Mouse (Mus musculus) right cerebral cortex, adult 2 months (tissue): ENCODE data around the gene Ccr6.

ENCODE experiments used
- DNase-seq, 2 experiments: peaks; one replicate each; pipeline ENCODE4 v3.0.0; 2021 to 2022; ENCODE audit warnings: low spot score in 2 of 2

The Ccr6 gene

DNA sequence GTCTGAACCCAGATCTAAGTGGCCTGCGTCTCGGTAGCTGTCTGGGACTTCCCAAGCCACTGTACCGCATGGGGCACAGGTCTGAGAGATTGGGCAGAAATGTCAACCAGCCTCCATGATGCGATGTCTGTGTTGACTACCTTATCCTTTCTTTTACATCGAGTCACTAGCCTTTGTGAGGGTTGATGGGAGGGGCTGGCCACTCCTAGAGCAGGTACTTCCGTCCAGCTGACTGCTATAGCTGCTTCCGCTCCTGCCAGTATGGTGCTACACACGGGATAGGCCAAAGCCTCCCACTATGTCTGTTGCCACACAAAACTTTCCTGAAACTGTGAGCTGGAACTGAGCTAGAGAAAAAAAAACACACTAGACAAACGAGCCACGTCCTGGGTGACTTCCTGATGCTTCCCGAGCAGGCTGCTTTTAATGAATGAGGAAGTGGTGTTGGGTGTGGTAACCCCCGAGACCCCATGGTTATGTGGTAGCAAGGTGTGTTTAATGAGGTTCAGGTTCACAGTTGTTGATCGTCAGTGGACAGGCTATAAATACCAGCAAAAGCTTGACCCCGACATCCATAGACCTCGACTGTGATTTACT is 2.1 kb upstream of the Ccr6 start:
- DNase-seq = no peak

GRCm38 (mm10) chr17:8234537-8234936 is 1.3 kb upstream of the Ccr6 start:
- no peak for DNase-seq

GRCm38 (mm10) chr17:8238012-8238710 is 2.3 kb downstream of the Ccr6 start:
- DNase-seq = peak; percentile 21 to 22

GRCm38 (mm10) chr17:8239561-8239960 is 3.7 kb downstream of the Ccr6 start:
- no peak for DNase-seq

DNA sequence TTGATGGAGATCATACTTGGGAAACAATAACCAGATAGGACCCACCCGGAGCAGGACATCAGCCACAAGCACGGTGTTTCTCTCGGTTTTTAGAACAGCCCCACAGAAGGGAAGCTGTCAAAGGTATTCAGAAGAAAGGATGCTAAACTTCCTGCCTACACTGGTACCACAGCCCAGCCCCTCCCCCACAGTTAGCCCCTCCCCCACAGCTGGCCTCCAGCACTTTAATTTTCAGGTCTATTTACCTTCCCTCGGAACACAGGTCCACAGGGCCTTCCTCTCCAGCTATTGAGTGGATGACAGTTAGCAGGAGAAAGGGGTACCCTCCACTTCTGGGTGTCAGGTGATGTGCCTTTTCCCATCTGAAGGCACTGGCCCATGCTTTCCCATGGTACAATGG is 4.7 kb downstream of the Ccr6 start:
- DNase-seq = no peak

DNA sequence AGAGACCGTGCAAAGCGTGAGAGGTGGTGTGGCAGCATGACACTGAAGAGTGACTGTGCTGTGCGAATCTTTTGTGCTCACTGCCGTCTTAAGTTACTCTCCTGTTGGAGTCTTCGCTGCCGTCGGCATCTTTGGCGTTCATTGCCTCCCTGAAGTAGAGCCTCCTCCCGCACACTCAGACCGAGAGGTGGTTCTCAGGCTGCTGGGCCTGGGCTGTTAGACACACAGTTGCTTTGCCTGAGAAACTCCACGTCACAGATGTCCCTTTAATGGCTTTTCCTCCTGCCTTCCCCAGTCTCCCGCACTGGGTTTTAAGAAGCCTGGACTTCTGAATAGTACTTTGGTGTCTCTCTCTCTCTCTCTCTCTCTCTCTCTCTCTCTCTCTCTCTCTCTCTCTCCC is 5.8 kb downstream of the Ccr6 start:
- DNase-seq = no peak

GRCm38 (mm10) chr17:8242186-8242585 is 6.3 kb downstream of the Ccr6 start:
- DNase-seq = no peak

DNA sequence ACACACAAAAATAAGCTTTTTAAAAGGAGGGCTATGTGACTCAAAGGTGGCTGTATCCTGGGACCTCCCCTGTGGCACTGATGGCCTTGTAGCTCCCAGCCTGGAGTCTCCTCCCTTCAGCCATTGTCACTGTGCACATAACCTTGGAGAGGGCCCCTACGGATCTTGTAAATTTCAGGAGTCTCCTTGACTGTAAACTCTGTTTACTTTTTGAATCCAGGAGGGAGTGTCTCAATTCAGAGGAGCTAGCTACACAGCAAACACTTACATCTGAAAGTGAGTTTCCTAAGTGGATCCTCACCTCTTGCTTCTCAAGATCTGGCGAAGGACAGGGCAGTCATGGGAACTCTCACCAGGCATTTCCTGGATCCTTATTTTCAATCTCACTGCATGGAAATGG is 8.3 kb downstream of the Ccr6 start:
- DNase-seq = no peak

DNA sequence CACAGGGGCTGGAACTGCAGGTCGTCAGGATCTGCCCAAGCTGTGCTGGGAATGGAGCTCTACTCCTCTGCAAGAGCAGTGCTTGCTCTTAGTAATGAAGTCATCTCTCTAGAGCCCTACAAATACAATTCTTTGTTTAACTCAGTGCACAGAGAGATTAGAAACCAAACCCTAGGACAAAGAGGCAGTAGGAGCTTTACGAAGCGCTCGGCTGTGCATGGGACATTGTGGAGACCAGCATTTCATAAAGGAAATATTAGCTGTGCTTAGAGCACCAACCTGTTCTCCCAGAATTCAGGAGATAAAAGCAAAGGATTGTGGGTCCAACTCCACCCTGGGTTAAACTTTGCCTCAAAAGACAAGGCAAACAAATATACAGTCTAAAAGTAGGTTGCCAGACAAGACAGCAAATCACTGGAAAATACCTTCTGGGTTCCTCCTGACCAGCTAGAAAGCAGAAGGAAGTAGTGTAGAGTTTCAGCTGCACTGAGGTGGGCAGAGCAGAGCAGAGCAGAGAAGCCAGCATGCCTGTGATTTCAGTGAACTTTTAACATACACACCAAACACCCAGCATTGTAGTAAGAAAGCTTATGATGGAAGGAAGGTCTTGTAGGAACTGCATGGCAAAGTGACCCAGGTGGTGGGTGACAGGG is 10.4 kb downstream of the Ccr6 start:
- no peak for DNase-seq

GRCm38 (mm10) chr17:8251704-8252103 is 15.9 kb downstream of the Ccr6 start:
- no peak for DNase-seq

DNA sequence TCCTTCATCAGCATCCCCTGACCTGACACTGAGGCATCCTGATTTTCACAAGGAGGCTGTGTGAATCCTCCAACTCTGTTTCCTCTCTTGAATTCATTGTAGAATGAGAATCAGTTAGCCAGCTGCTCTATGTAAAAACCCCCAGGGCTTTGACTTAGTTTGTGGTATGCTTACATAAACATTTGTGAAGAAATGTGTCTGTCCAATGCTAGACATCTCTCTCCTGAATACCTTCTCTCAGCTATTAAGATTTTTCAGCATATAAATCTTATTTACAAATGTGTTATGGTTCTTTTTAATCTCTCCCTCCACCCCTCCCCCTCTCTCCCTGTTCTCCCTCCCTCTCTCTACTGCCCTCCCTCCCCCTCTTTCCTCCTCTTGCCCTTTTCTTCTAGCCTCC is 18.4 kb downstream of the Ccr6 start:
- no peak for DNase-seq

- no peak for DNase-seq
Measured at GRCm38 (mm10) chr17:8254914-8255313, 19.1 kb downstream of the Ccr6 start.

DNA sequence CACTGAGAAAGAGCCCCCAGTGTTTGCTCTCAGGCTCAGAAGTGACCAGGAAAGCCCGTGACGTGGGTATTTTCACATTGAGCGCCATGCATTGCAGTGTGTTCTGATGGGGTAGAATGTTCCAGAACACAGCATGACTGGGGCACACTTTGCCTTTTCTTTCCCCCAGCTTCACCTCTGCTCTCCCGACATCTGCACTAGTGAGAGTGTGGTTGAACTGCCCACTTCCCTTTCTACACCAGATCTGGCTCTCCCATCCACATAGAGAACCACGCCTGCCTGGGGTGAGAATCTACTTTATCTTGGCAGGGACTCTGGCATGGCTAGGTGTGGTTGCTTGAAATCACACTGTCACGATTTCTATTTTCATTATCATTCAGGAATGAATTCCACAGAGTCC is 19.7 kb downstream of the Ccr6 start:
- no peak for DNase-seq

- peak in 1 of 2 experiments; percentile 53 for DNase-seq
Measured at GRCm38 (mm10) chr17:8256982-8257381, 21.1 kb downstream of the Ccr6 start.

GRCm38 (mm10) chr17:8264638-8265037 is 28.8 kb downstream of the Ccr6 start:
- DNase-seq = peak; percentile 68 to 70

DNA sequence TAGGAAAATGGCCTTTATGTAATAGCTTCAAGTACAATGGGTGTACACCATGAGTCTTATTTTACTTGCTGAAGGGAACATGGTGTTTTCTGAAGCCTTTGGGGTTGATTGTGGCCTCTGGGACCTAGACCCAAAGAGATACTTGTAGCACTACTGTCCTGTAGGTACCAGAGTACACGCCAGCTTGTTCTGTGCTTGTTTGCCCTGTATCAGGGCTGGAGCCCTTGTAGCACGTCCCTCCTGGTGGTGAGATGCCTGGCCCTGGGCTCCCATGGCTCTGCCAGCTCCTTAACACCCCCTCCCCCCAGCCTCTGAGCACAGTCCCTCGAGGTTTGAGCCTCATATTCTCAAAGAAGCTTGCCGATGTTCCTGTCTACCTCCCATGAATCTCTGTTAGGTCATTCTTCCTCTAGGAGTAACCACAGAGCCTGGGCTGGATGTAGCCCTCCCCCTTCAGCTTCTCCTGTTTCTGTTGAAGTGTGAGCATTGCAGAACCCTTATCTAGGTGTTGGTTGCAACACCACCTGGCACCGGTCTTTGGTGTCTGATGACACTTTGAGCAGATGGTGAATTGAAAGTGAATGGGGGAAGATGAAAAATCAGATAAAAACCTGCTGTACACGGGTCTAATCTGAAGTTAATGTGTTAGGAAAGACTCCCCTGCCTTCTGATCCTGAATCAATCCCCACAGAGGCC is 36.4 kb downstream of the Ccr6 start:
- DNase-seq = no peak

- no peak for DNase-seq
Measured at GRCm38 (mm10) chr17:8272951-8273350, 37.1 kb downstream of the Ccr6 start.

GRCm38 (mm10) chr17:8276071-8276470 is 40.2 kb downstream of the Ccr6 start:
- DNase-seq = no peak

DNA sequence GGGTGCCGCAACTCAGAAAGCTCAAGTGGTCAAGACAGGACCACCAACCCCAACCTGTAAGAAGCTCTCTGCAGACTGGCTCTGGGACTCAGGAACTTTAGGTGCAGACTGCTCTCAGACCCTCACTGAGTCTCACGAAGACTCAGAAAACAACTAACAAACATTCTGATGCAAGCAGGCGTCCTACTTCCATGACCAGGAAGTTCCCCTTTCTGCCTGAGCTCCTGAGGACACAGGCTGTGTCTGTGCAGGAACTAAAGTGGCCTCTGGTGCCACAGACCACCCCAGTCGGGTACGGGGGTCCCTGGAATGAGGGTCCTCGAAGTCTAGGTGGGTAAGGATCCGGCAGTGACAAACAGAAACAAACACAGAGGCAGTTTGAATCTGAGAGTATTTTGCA is 40.8 kb downstream of the Ccr6 start:
- DNase-seq = no peak

DNA sequence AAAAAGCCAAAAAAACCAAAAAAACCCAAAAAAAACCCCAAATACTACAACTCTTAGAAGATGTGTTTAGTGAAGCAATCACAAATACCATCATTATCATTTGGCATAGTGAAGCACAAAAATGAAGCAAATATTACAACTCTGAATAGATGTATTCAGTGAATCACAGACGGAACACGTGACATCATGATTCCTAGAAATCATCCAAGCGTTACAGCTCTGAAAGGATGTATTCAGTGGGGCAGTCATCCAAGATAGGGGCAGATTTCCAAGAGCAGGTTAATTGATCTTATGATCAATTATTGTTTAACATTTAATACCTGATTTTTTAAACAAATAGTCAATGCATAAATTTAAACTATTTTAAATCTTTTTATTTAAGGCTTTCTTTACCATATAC is 41.4 kb downstream of the Ccr6 start:
- DNase-seq = no peak

DNA sequence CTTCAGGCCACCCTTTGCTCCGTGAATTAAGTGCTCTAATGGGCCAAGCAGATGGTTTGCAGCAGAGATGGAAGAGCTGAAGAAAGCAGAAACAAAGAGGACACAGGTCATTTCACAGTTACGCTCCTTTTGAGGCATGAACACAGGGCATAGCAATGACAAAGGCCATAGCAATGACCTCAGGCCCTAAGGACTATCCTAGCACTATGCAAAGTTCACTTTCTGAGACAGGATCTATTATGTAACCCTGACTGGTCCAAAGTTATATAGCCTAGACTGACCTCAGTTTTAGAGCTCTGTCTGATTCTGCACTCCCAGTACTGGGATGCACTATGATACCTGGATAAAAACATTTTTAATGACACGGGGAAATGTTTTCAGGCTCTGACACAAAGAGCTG is 42.5 kb downstream of the Ccr6 start:
- no peak for DNase-seq

DNA sequence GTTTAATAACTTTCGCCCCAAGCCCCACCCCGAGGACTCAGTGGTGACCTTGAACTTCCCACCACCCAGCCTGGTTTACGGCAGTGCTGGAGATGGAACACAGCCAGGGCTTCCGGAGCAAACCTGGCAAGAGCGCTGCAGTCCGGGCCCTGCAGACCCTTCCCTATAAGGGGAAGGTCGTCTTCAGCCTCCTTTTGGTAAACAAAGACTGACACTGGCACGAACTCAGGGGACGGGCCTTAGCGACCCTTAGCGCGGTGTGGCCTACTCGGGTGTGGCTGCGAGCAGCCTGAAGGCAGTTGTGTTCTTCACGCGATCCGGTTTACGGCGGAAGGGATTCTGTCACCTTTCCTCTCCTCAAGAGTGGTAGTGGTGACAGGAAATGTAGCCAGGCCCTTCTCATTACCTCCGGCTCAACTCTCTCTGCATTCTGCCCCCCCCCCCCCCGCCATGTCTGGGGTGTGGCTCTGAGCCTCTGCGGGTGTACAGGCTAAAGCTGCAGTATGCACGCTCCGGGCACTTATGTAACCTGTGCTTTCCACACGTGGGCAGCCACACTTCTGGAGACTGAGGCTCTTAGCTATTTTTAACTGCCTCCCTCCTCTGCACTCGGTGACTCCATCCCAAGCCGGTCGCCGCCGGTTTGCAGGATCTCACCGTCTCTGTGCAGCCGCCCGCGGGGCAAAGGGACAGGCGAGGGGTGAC is 47.1 kb downstream of the Ccr6 start, which contains the start of gene Mpc1:
Gene Mpc1, plus strand, starts transcription at position 84 of the 705 bp plus-strand sequence.
- DNase-seq = peak; percentile 91 to 92
